Mouse (Mus musculus): ENCODE data around the gene Lrig1.

DNA sequence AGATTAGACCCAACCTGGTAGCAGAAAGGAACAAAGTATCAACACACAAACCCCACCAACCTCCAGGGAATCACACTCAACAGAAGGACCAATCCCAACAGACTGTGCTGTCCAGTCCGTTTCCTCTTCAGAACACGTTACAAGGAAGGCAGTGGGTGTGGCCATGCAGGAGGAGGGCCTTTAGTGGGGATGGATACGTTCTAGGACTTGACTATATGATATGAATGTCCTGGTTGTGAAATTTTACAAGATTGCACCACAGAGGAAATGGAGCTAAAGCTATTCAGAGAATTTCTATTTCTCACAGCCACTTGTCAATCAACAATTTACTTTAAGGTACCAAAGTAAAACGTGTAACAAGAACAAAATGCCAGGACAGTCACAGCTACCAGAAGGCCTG is 54.2 kb downstream of the Lrig1 start:
- TF ChIP-seq EP300 (IDR thresholded peaks at IDR 0.05) = no peak
- no peak for TF ChIP-seq CTCF (IDR thresholded peaks at IDR 0.05)

Data from lung, postnatal 0 days (tissue).